Comparison of ENCODE assay signal across 21 mouse cellular contexts in genomic region chr10:82974627-82975177, GRCm38 (mm10). TPM values are rescaled to one million over a fixed set of nuclear protein-coding genes. Genes with fewer than 3 reads are reported as not detected.
DNase-seq lines count a peak whose midpoint lies in the region; ATAC-seq and TF ChIP-seq lines count a peak whose summit lies in the region.
"Had no signal": no experiment of that assay in that cellular context is flagged by ENCODE, and none has a peak within 500 bp of the region (broad histone marks: within the 10 kb centered on the region; RNA-seq: fewer than 3 reads in every experiment).

No protein-coding gene starts in this region.

- no peak overlapping the region for H3K4me3 ChIP-seq in forebrain, postnatal 0 days (ENCODE audit: low read depth, low read length)
- no peak overlapping the region for H3K4me3 ChIP-seq in forebrain, embryonic 15.5 days
- H3K4me3 ChIP-seq in liver, embryonic 14.5 days (ENCODE audit: insufficient read depth in 1 of 2, low read depth in 2 of 2, low read length in 2 of 2) = no peak overlapping the region
- H3K4me3 ChIP-seq in hindbrain, embryonic 12.5 days = no peak overlapping the region
- H3K4me3 ChIP-seq: gastrocnemius, adult 2 months; limb, embryonic 10.5 days; megakaryocyte, embryonic 14.5 days; midbrain, embryonic 15.5 days had no signal

- H3K4me1 ChIP-seq in forebrain, postnatal 0 days (ENCODE audit: insufficient read depth) = no peaks in the 10 kb centered on the region
- no peaks in the 10 kb centered on the region for H3K4me1 ChIP-seq in forebrain, embryonic 15.5 days
- peaks cover 2 to 17% of the 10 kb centered on the region in 2 experiments; a peak in 3 of 4 replicates for H3K4me1 ChIP-seq in liver, embryonic 14.5 days (replicated peaks; ENCODE audit: control insufficient read depth in 2 of 2, insufficient read depth in 2 of 2, low read length in 1 of 2)
- H3K4me1 ChIP-seq in hindbrain, embryonic 12.5 days = no peaks in the 10 kb centered on the region
- H3K4me1 ChIP-seq: midbrain, embryonic 15.5 days had no signal

- peak; percentile 59 for ATAC-seq in forebrain, postnatal 0 days
- ATAC-seq in forebrain, embryonic 15.5 days (replicated peaks) = no peak
- peak; percentile 18 for ATAC-seq in granulocyte monocyte progenitor cell, adult 5-6 weeks (replicated peaks; ENCODE audit: poor library complexity, severe bottlenecking)
- ATAC-seq in liver, embryonic 14.5 days (ENCODE audit: insufficient read depth) = peak; percentile 10; the same call in 1 of the 2 replicates
- no peak for ATAC-seq in hindbrain, embryonic 12.5 days (ENCODE audit: low FRiP score)
- ATAC-seq: midbrain, embryonic 15.5 days had no signal

- no peak for TF ChIP-seq EP300 in liver, embryonic 14.5 days (IDR thresholded peaks at IDR 0.05; ENCODE audit: low read depth)

- no peak overlapping the region for H3K9ac ChIP-seq in forebrain, postnatal 0 days
- H3K9ac ChIP-seq in forebrain, embryonic 15.5 days (replicated peaks) = no peak overlapping the region
- no peak overlapping the region for H3K9ac ChIP-seq in liver, embryonic 14.5 days (replicated peaks)
- H3K9ac ChIP-seq in hindbrain, embryonic 12.5 days = no peak overlapping the region
- H3K9ac ChIP-seq: hindbrain, embryonic 14.5 days; midbrain, embryonic 15.5 days had no signal

- H3K36me3 ChIP-seq in forebrain, postnatal 0 days (ENCODE audit: insufficient read depth) = no peaks in the 10 kb centered on the region
- no peaks in the 10 kb centered on the region for H3K36me3 ChIP-seq in forebrain, embryonic 15.5 days
- no peaks in the 10 kb centered on the region for H3K36me3 ChIP-seq in liver, embryonic 14.5 days (replicated peaks; ENCODE audit: control insufficient read depth, insufficient read depth, low read depth)
- no peaks in the 10 kb centered on the region for H3K36me3 ChIP-seq in hindbrain, embryonic 12.5 days
- H3K36me3 ChIP-seq: G1E; limb, embryonic 10.5 days; midbrain, embryonic 15.5 days had no signal

- H3K9me3 ChIP-seq in forebrain, postnatal 0 days (ENCODE audit: low read length) = no peaks in the 10 kb centered on the region
- no peaks in the 10 kb centered on the region for H3K9me3 ChIP-seq in forebrain, embryonic 15.5 days
- no peaks in the 10 kb centered on the region for H3K9me3 ChIP-seq in liver, embryonic 14.5 days (ENCODE audit: control insufficient read depth, low read length)
- no peaks in the 10 kb centered on the region for H3K9me3 ChIP-seq in hindbrain, embryonic 12.5 days (replicated peaks)
- H3K9me3 ChIP-seq: G1E; limb, embryonic 10.5 days; midbrain, embryonic 15.5 days had no signal

- no peak for TF ChIP-seq CTCF in forebrain, postnatal 0 days (IDR thresholded peaks at IDR 0.05; ENCODE audit: low read depth)
- TF ChIP-seq CTCF in liver, embryonic 14.5 days (IDR thresholded peaks at IDR 0.05; ENCODE audit: low read depth) = no peak

- H3K27me3 ChIP-seq in forebrain, postnatal 0 days (ENCODE audit: insufficient read depth, low read length) = no peaks in the 10 kb centered on the region
- H3K27me3 ChIP-seq in forebrain, embryonic 15.5 days = no peaks in the 10 kb centered on the region
- no peaks in the 10 kb centered on the region for H3K27me3 ChIP-seq in liver, embryonic 14.5 days (ENCODE audit: control insufficient read depth, insufficient read depth, low read length)
- no peaks in the 10 kb centered on the region for H3K27me3 ChIP-seq in hindbrain, embryonic 12.5 days
- H3K27me3 ChIP-seq: midbrain, embryonic 15.5 days had no signal

- H3K27ac ChIP-seq in forebrain, postnatal 0 days (ENCODE audit: low read depth, low read length) = no peak overlapping the region
- no peak overlapping the region for H3K27ac ChIP-seq in forebrain, embryonic 15.5 days (replicated peaks)
- no peak overlapping the region for H3K27ac ChIP-seq in liver, embryonic 14.5 days
- H3K27ac ChIP-seq in hindbrain, embryonic 12.5 days = no peak overlapping the region
- H3K27ac ChIP-seq: gastrocnemius, adult 2 months; hindbrain, embryonic 14.5 days; limb, embryonic 10.5 days; midbrain, embryonic 15.5 days had no signal

- WGBS in forebrain, postnatal 0 days = 60% methylated on average over 6 of the region's 6 CpGs
- WGBS in forebrain, embryonic 15.5 days = 69% methylated on average over 6 of the region's 6 CpGs
- WGBS in liver, embryonic 14.5 days (ENCODE audit: insufficient replicate concordance) = 56% methylated on average over 6 of the region's 6 CpGs
- 55% methylated on average over 6 of the region's 6 CpGs for WGBS in hindbrain, embryonic 12.5 days

- DNase-seq in forebrain, postnatal 0 days = no peak
- no peak for DNase-seq in liver, embryonic 14.5 days (ENCODE audit: low read depth in 3 of 3, low spot score in 3 of 3)
- DNase-seq in cerebellum, postnatal 10 days = no peak
- DNase-seq in thymus, postnatal 14 days = no peak
- DNase-seq: adrenal gland, postnatal 14 days; cerebellum, adult 11-12 months; cerebellum, postnatal 36 days; gastrocnemius, adult 2 months; heart, postnatal 10 days; kidney, adult 11 months; kidney, postnatal 10 days; lung, postnatal 10 days had no signal

- H3K4me2 ChIP-seq in forebrain, postnatal 0 days (ENCODE audit: low read depth) = no peak overlapping the region
- no peak overlapping the region for H3K4me2 ChIP-seq in forebrain, embryonic 15.5 days (replicated peaks)
- no peak overlapping the region for H3K4me2 ChIP-seq in liver, embryonic 14.5 days (ENCODE audit: low read depth)
- no peak overlapping the region for H3K4me2 ChIP-seq in hindbrain, embryonic 12.5 days (replicated peaks)
- H3K4me2 ChIP-seq: heart, embryonic 11.5 days; hindbrain, embryonic 14.5 days; midbrain, embryonic 15.5 days had no signal

RNA-seq across cellular contexts. Expression of gene Chst11, which starts 10.6 kb away (rescaled TPM):
- 15.7 and 20.8 TPM in 2 replicates for total RNA-seq in forebrain, postnatal 0 days (2014; rRNA removed)
- 2.2 and 2.9 TPM in 2 replicates for polyA plus RNA-seq in forebrain, postnatal 0 days (2015; fragmentation: Nextera tagmentation; extraction: Ambion mirVana)
- polyA plus RNA-seq in forebrain, embryonic 15.5 days (2015; fragmentation: Nextera tagmentation; extraction: Ambion mirVana) = 3.1 TPM in 2 replicates
- 12.5 and 15.3 TPM in 2 replicates for total RNA-seq in granulocyte monocyte progenitor cell, adult 5-6 weeks (2014; fragmentation: Nextera tagmentation)
- 20.8 TPM in 2 replicates for total RNA-seq in granulocyte monocyte progenitor cell, adult 5-6 weeks (2017)
- polyA plus RNA-seq in liver, embryonic 14.5 days (2012; rRNA removed) = 5.2 TPM in 2 replicates
- 1.8 and 2.0 TPM in 2 replicates for polyA plus RNA-seq in liver, embryonic 14.5 days (2014; fragmentation: Nextera tagmentation; extraction: Ambion mirVana)
- 2.5 and 2.7 TPM in 2 replicates for polyA plus RNA-seq in hindbrain, embryonic 12.5 days (2016; fragmentation: Nextera tagmentation; extraction: Ambion mirVana)

Comparison
In these comparisons a context has a peak if more than half of its experiments do, and no peak if none do; other contexts are left out.
1. ATAC-seq: peak in forebrain, postnatal 0 days (single experiment), granulocyte monocyte progenitor cell, adult 5-6 weeks (single experiment) and liver, embryonic 14.5 days (single experiment); none in forebrain, embryonic 15.5 days (single experiment) and hindbrain, embryonic 12.5 days (single experiment).